Mouse (Mus musculus): ENCODE measurements around the gene Mucl3.
A peak's percentile ranks its signal among the peaks of the same experiment; 100 is the strongest.

DNA sequence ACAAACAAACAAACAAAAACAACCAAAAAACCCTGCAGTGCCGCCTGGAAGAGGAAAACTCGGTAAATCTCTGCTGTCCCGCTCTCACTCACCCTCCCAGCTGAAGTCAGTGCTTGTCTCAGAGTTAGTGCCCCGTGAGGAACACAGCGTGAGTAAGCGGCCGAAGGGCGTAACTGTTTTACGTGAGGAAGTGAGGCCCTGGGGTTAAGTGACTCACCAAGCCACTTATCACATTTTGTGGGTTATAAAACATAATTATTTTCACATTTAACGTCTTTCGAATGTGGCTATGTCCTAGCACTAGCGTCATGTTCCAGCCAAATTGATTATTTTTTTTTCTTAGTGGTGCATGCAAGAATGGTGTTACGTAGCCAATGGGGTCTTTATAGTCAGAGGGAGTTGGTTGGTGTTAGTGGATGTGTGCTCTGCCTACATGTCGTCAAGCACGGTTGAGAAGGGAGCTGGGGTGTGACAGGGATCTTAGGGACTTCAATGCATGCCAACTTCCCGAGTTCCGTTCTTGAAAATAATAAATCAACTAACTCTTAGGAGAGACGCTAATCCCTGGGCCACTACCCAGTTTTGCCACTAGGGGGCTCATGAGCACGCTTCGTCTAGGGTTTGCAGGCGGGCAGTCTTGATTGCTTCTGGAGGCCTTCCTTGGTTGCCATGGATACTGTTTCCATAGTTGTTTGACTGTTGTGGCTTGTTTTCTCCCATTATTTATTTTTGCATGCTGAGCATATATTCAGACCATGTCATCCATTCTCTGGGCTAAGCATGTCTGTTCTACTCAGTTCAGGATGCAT lies 52.9 kb downstream of the Mucl3 start:
- TF ChIP-seq EP300 (IDR thresholded peaks at IDR 0.05; ENCODE audit: low read depth) (no peak), CTCF (IDR thresholded peaks at IDR 0.05; ENCODE audit: low read depth) (peak; percentile 90)
